9 mouse cellular contexts compared by ENCODE assay signal in the genomic region with DNA sequence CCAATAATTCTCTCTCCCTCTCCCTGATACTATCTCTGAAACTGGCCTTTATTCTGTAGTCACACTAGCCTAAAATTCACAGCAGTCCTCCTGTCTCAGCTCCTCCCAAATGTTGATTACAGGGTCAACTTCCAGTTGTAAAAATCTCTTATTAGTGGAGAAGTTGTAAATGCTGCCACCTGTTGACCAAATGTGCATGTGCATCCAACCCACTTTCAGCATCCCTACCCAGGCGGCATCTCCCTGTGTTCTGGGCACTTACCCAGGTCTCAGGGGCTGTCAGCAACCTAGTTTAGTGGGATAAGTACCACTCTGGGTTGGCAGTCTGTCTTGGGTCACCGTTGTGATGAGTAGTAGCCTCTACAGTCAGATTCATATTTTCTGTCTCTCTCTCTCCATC. TPM values are rescaled to one million over a fixed set of nuclear protein-coding genes. Genes with fewer than 3 reads are reported as not detected.
DNase-seq lines count a peak whose midpoint lies in the region; ATAC-seq lines count a peak whose summit lies in the region.
"Had no signal": no experiment of that assay in that cellular context is flagged by ENCODE, and none has a peak within 500 bp of the region (broad histone marks: within the 10 kb centered on the region; RNA-seq: fewer than 3 reads in every experiment).

No protein-coding gene starts in this region.

- H3K4me2 ChIP-seq in hindbrain, embryonic 16.5 days (ENCODE audit: low read length) = no peak overlapping the region
- H3K4me2 ChIP-seq: neural tube, embryonic 12.5 days had no signal

- H3K36me3 ChIP-seq in hindbrain, embryonic 16.5 days (ENCODE audit: control insufficient read depth, insufficient read depth, low read length) = no peaks in the 10 kb centered on the region
- H3K36me3 ChIP-seq: neural tube, embryonic 12.5 days had no signal

- H3K4me3 ChIP-seq in hindbrain, embryonic 16.5 days (ENCODE audit: low read length) = no peak overlapping the region
- H3K4me3 ChIP-seq: neural tube, embryonic 12.5 days had no signal

- ATAC-seq in hindbrain, embryonic 16.5 days = peak; percentile 50; the same call in 1 of the 2 replicates
- ATAC-seq in erythroid progenitor cell, adult 5-6 weeks (replicated peaks; ENCODE audit: low FRiP score, poor library complexity, severe bottlenecking) = no peak

- peak; percentile 2 to 10 for DNase-seq in spleen, postnatal 36 days (ENCODE audit: low spot score in 2 of 2)
- no peak for DNase-seq in spleen, postnatal 4 days (ENCODE audit: low spot score in 2 of 2)
- peak; percentile 41 to 53 for DNase-seq in adrenal gland, postnatal 36 days
- DNase-seq in embryo, embryonic 9.5 days (ENCODE audit: extremely low spot score) = peak; percentile 29
- DNase-seq in left cerebral cortex, adult 11 months (ENCODE audit: low spot score) = peak; percentile 48
- peak; percentile 66 for DNase-seq in naive thymus-derived CD4-positive, alpha-beta T cell, adult 2 months (ENCODE audit: low read depth)

- WGBS in hindbrain, embryonic 16.5 days = 50% methylated on average over 2 of the region's 2 CpGs

- H3K4me1 ChIP-seq in hindbrain, embryonic 16.5 days (ENCODE audit: control insufficient read depth, insufficient read depth, low read depth, low read length) = no peaks in the 10 kb centered on the region
- H3K4me1 ChIP-seq: neural tube, embryonic 12.5 days had no signal

- H3K27ac ChIP-seq in hindbrain, embryonic 16.5 days (ENCODE audit: low read depth, low read length) = no peak overlapping the region
- H3K27ac ChIP-seq: neural tube, embryonic 12.5 days had no signal

- no peaks in the 10 kb centered on the region for H3K27me3 ChIP-seq in hindbrain, embryonic 16.5 days (replicated peaks; ENCODE audit: control insufficient read depth, insufficient read depth, low read length)
- H3K27me3 ChIP-seq: neural tube, embryonic 12.5 days had no signal

- H3K9me3 ChIP-seq in hindbrain, embryonic 16.5 days (ENCODE audit: control insufficient read depth, low read length) = no peaks in the 10 kb centered on the region
- H3K9me3 ChIP-seq: neural tube, embryonic 12.5 days had no signal

- H3K9ac ChIP-seq in hindbrain, embryonic 16.5 days (ENCODE audit: low read depth, low read length) = no peak overlapping the region
- H3K9ac ChIP-seq: neural tube, embryonic 12.5 days had no signal

RNA-seq across cellular contexts. Expression of a gene that starts 38.1 kb away (rescaled TPM):
- 1 to 10 TPM; 3.3 to 5.2 TPM for total RNA-seq in adrenal gland, postnatal 36 days (2021)
- 66.1 and 68.1 TPM in 2 replicates for polyA plus RNA-seq in hindbrain, embryonic 16.5 days (2015; fragmentation: Nextera tagmentation; extraction: Ambion mirVana)
- 2.9 and 3.4 TPM in 2 replicates for total RNA-seq in erythroid progenitor cell, adult 5-6 weeks (2015; ENCODE audit: low replicate concordance)
- 1.3 and 11.2 TPM in 2 replicates for total RNA-seq in erythroid progenitor cell, adult 5-6 weeks (2017; ENCODE audit: low replicate concordance)

RNA-seq across cellular contexts. Expression of a gene that starts 39.3 kb away (rescaled TPM):
- total RNA-seq in adrenal gland, postnatal 36 days (2021) = 1 to 10 TPM; 5.9 to 6.4 TPM
- 12.6 and 12.9 TPM in 2 replicates for polyA plus RNA-seq in hindbrain, embryonic 16.5 days (2015; fragmentation: Nextera tagmentation; extraction: Ambion mirVana)
- 0.42 and 0.72 TPM in 2 replicates for total RNA-seq in erythroid progenitor cell, adult 5-6 weeks (2015; ENCODE audit: low replicate concordance)
- 0.13 TPM in 1 of 2 replicates, not detected in the other for total RNA-seq in erythroid progenitor cell, adult 5-6 weeks (2017; ENCODE audit: low replicate concordance)

Comparison
In these comparisons a context has a peak if more than half of its experiments do, and no peak if none do; other contexts are left out.
1. DNase-seq: peak in spleen, postnatal 36 days (2 of 2), adrenal gland, postnatal 36 days (2 of 2), embryo, embryonic 9.5 days (single experiment), left cerebral cortex, adult 11 months (single experiment) and naive thymus-derived CD4-positive, alpha-beta T cell, adult 2 months (single experiment); none in spleen, postnatal 4 days (0 of 2).
2. RNA of a gene that starts 39.3 kb away (total RNA-seq): 5.9 to 6.4 TPM in adrenal gland, postnatal 36 days; 0.13 to 0.72 TPM in erythroid progenitor cell, adult 5-6 weeks; every median in the first group is over 4 times any median in the second.